Mouse (Mus musculus) erythroblast, embryonic 14.5 days (primary cell): ENCODE measurements around the gene Flvcr2.

Experiments used
- GATA1 ChIP-seq: IDR thresholded peaks from 2 replicates; pipeline ENCODE4 v1.6.1; 2012; ENCODE audit warnings: low read length, inconsistent platforms, mixed read lengths
- TAL1 ChIP-seq: IDR thresholded peaks from 3 replicates; pipeline ENCODE4 v1.6.1; 2012; ENCODE audit warnings: low read length, inconsistent platforms, mixed read lengths

- TF ChIP-seq GATA1 (no peak), TAL1 (no peak)
Observed at GRCm38 (mm10) chr12:85853836-85854235, 107.5 kb downstream of the Flvcr2 start.
